Mouse (Mus musculus): ENCODE measurements around the gene Gm28053. TPM values are rescaled to one million over a fixed set of nuclear protein-coding genes. Genes with fewer than 3 reads are reported as not detected.

Gm28053 gene
- polyA plus RNA-seq, 1 experiment from 2014 or later, result 1.1 TPM

DNA sequence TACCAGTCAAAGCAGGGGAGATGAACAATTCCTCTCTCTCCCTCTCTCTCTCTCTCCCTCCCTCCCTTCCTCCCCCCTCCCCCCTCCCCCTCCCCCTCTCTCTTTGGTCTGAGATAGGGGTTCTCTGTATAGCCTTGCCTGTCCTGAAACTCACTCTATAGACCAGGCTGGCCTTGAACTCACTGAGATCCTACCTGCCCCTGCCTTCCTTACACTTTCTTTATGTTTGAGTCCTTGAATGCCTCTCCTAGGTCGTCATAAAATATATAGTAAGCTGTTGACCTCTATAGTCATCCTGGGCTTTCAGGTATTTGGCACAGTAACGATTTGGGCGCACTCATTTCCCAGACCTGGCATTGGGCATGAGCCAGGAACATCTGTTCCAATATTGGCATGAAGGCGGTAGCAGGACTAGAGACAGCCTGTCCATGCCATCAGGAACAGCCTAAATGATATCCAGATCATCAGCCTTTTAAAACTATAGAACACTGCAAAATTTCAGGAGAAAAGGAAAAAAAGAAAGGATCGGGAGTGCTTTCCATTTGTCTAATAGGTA is 41.5 kb upstream of the Gm28053 start:
- Histone ChIP-seq H3K27ac (ENCODE audit: low read depth) (peak overlapping the region; percentile 73; the same call in 1 of the 2 replicates), H3K4me3 (ENCODE audit: low read depth, low read length) (peak overlapping the region; percentile 57), H3K36me3 (replicated peaks; ENCODE audit: insufficient read depth, low read length) (no peaks in the 10 kb centered on the region; the same call in 1 of the 2 replicates), H3K4me2 (ENCODE audit: low read depth, low read length) (peak overlapping the region; percentile 80), H3K9ac (replicated peaks) (no peak overlapping the region), H3K9me3 (ENCODE audit: low read length) (no peaks in the 10 kb centered on the region), H3K27me3 (ENCODE audit: insufficient read depth, low read length) (no peaks in the 10 kb centered on the region), H3K4me1 (ENCODE audit: insufficient read depth) (peaks cover 15% of the 10 kb centered on the region)
- TF ChIP-seq EP300 (IDR thresholded peaks at IDR 0.05; ENCODE audit: low read depth), result no peak
- no peak for TF ChIP-seq CTCF (IDR thresholded peaks at IDR 0.05; ENCODE audit: low read depth)
- WGBS (ENCODE audit: insufficient replicate concordance), result 72% methylated on average over 5 of the region's 5 CpGs
- ATAC-seq, result no peak
- DNase-seq, result peak; percentile 9

DNA sequence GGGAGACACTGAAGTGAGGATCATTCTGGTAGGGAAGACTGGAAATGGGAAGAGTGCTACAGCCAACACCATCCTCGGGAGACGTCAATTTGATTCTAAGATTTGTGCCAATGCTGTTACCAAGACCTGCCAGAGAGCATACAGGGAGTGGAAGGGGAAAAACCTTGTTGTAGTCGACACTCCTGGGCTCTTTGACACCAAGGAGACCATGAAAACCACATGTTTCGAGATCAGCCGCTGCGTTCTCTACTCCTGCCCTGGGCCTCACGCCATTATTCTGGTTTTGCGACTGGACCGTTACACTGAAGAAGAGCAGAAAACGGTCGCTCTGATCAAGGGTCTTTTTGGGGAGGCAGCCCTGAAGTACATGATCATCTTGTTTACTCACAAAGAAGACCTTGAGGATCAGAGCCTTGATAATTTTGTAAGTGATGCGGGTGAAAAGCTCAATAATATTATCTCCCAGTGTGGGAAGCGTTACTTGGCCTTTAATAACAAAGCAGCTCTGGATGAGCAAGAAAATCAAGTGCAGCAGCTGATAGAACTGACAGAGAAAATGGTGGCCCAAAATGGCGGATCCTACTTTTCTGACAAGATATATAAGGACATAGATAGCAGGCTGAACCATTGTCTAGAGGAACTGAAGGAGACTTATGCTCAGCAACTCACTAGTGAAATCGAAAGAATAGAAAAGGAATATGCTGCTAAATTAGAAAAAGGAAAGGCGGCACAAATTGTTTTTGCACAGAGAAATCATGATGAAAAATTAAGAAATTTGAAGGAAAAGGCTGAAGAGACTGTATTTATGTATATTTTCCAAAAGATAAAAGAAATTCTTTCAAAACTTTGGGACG is 40.7 kb upstream of the Gm28053 start:
- DNase-seq, result peak; percentile 11
- Histone ChIP-seq H3K27me3 (ENCODE audit: insufficient read depth, low read length) (no peaks in the 10 kb centered on the region), H3K9ac (replicated peaks) (no peak overlapping the region), H3K27ac (ENCODE audit: low read depth) (no peak overlapping the region), H3K36me3 (replicated peaks; ENCODE audit: insufficient read depth, low read length) (no peaks in the 10 kb centered on the region; the same call in 1 of the 2 replicates), H3K4me3 (ENCODE audit: low read depth, low read length) (peak overlapping the region; percentile 57; the same call in 1 of the 2 replicates), H3K4me2 (ENCODE audit: low read depth, low read length) (peak overlapping the region; percentile 80; the same call in 1 of the 2 replicates), H3K4me1 (ENCODE audit: insufficient read depth) (peaks cover 15% of the 10 kb centered on the region), H3K9me3 (ENCODE audit: low read length) (no peaks in the 10 kb centered on the region)
- no peak for ATAC-seq
- WGBS (ENCODE audit: insufficient replicate concordance), result 73% methylated on average over 17 of the region's 17 CpGs
- TF ChIP-seq CTCF (IDR thresholded peaks at IDR 0.05; ENCODE audit: low read depth) (no peak), EP300 (IDR thresholded peaks at IDR 0.05; ENCODE audit: low read depth) (no peak)

DNA sequence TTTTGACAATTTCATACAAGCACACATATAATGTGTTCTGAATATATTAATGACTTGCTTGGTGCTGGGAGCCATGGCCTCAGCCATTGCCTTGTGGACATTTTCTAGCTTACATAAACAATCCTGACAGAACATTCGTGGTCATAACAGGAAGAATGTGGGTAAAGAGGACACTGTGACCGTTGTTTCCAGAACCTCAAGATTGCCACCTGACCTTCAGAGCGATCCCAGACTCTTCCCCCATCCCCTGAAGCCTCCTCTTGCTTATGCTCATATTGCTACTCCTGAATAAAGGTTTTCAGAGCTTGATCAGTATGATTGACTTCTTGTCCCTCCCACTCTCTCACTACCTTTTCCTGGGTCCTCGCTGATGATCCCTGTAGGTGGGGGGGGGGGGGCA is 40.0 kb upstream of the Gm28053 start:
- Histone ChIP-seq H3K9ac (replicated peaks) (no peak overlapping the region), H3K4me1 (ENCODE audit: insufficient read depth) (peaks cover 15% of the 10 kb centered on the region), H3K4me2 (ENCODE audit: low read depth, low read length) (no peak overlapping the region), H3K27ac (ENCODE audit: low read depth) (no peak overlapping the region), H3K27me3 (ENCODE audit: insufficient read depth, low read length) (no peaks in the 10 kb centered on the region), H3K36me3 (replicated peaks; ENCODE audit: insufficient read depth, low read length) (no peaks in the 10 kb centered on the region; the same call in 1 of the 2 replicates), H3K4me3 (ENCODE audit: low read depth, low read length) (no peak overlapping the region), H3K9me3 (ENCODE audit: low read length) (no peaks in the 10 kb centered on the region)
- DNase-seq, result peak; percentile 9
- ATAC-seq, result no peak
- 42% methylated on average over 4 of the region's 4 CpGs for WGBS (ENCODE audit: insufficient replicate concordance)
- TF ChIP-seq EP300 (IDR thresholded peaks at IDR 0.05; ENCODE audit: low read depth) (no peak), CTCF (IDR thresholded peaks at IDR 0.05; ENCODE audit: low read depth) (no peak)

DNA sequence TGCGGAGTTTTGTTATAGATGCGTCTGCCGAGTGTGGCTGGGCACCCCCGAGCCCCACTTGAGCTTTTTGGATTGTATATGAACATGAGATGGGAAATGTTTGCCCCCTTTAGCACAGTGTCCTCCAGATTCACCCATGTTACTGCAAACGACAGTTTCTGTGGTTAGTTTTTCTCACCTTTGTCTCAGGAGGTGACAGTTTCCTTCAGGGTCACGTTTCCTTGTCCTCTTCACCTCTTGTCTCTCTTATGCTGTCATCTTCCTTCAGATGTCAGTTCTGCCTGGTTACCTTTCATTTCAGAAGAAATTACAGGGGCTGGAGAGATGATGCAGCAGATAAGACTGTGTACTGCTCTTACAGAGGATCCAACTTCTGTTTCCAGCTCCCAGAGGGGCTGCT is 38.7 kb upstream of the Gm28053 start:
- Histone ChIP-seq H3K4me2 (ENCODE audit: low read depth, low read length) (no peak overlapping the region), H3K36me3 (replicated peaks; ENCODE audit: insufficient read depth, low read length) (no peaks in the 10 kb centered on the region; the same call in 1 of the 2 replicates), H3K27ac (ENCODE audit: low read depth) (no peak overlapping the region), H3K4me3 (ENCODE audit: low read depth, low read length) (no peak overlapping the region), H3K9ac (replicated peaks) (no peak overlapping the region), H3K9me3 (ENCODE audit: low read length) (no peaks in the 10 kb centered on the region), H3K27me3 (ENCODE audit: insufficient read depth, low read length) (no peaks in the 10 kb centered on the region), H3K4me1 (ENCODE audit: insufficient read depth) (peaks cover 21% of the 10 kb centered on the region)
- 75% methylated on average over 6 of the region's 6 CpGs for WGBS (ENCODE audit: insufficient replicate concordance)
- DNase-seq, result no peak
- ATAC-seq, result no peak
- TF ChIP-seq CTCF (IDR thresholded peaks at IDR 0.05; ENCODE audit: low read depth), result no peak
- TF ChIP-seq EP300 (IDR thresholded peaks at IDR 0.05; ENCODE audit: low read depth), result no peak

DNA sequence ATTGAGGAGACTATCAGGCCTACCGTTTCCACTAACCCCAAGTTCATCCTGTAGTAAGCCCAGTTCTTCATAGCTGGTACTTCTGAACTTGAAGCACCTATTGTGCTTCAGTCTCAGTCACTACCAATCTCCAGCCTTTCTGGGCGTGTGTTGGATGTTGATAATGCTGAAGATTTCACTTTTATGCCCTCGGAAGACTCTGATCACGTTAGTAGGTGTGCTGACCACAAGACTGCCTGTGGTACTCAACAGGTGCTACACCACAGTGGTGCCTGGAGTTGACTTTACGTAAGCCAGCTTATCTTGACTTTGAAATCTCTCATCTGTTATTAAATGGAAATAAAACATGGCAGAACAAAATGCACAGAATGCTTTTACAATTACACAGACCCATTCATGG is 38.0 kb upstream of the Gm28053 start:
- Histone ChIP-seq H3K36me3 (replicated peaks; ENCODE audit: insufficient read depth, low read length) (no peaks in the 10 kb centered on the region; the same call in 1 of the 2 replicates), H3K27ac (ENCODE audit: low read depth) (no peak overlapping the region), H3K4me3 (ENCODE audit: low read depth, low read length) (no peak overlapping the region), H3K9ac (replicated peaks) (no peak overlapping the region), H3K9me3 (ENCODE audit: low read length) (no peaks in the 10 kb centered on the region), H3K4me1 (ENCODE audit: insufficient read depth) (peaks cover 18% of the 10 kb centered on the region), H3K4me2 (ENCODE audit: low read depth, low read length) (no peak overlapping the region), H3K27me3 (ENCODE audit: insufficient read depth, low read length) (no peaks in the 10 kb centered on the region)
- DNase-seq (peak; percentile 3), ATAC-seq (no peak)
- WGBS (ENCODE audit: insufficient replicate concordance), result 70% methylated on average over 5 of the region's 5 CpGs
- TF ChIP-seq CTCF (IDR thresholded peaks at IDR 0.05; ENCODE audit: low read depth) (no peak), EP300 (IDR thresholded peaks at IDR 0.05; ENCODE audit: low read depth) (no peak)

DNA sequence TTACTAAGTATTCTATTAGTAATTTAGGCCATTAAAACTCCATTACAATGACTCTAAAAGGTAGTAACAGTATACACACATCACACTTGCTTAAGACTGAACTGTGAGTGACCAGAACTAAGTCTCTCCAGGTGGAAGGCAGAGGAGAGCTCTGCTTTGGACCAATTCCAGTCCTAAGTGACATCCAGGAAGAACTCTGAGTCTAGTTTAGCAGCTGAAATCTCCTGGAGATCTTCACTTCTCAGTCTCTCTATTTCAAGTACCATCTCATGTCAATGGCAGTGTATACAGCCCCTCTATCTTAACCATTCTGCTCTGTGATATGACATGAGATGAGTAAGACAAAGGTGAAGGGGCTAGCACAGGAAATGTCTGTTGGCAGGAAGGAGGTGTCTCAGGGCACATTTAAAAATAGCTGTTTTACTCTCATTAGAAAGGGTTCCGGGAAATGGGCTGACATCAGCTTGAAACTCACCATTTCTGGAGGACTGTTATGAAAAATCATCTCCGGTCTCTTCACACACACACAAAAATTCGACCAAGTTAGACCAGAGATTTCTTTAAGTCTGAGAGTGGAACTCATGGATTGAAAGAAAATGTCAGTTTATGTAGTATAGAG is 36.8 kb upstream of the Gm28053 start:
- Histone ChIP-seq H3K36me3 (replicated peaks; ENCODE audit: insufficient read depth, low read length) (no peaks in the 10 kb centered on the region; the same call in 1 of the 2 replicates), H3K4me1 (ENCODE audit: insufficient read depth) (peaks cover 18% of the 10 kb centered on the region), H3K9ac (replicated peaks) (no peak overlapping the region), H3K27me3 (ENCODE audit: insufficient read depth, low read length) (no peaks in the 10 kb centered on the region), H3K4me3 (ENCODE audit: low read depth, low read length) (no peak overlapping the region), H3K27ac (ENCODE audit: low read depth) (0 out of 2 replicates have a peak overlapping the region, but pooled peaks have one; percentile 55), H3K9me3 (ENCODE audit: low read length) (no peaks in the 10 kb centered on the region), H3K4me2 (ENCODE audit: low read depth, low read length) (no peak overlapping the region)
- DNase-seq (peak; percentile 6), ATAC-seq (0 out of 2 replicates have a peak, but pooled peaks have one; percentile 19)
- TF ChIP-seq EP300 (IDR thresholded peaks at IDR 0.05; ENCODE audit: low read depth), result peak; percentile 35; the same call in 1 of the 2 replicates
- no peak for TF ChIP-seq CTCF (IDR thresholded peaks at IDR 0.05; ENCODE audit: low read depth)
- 26% methylated on average over 3 of the region's 3 CpGs for WGBS (ENCODE audit: insufficient replicate concordance)

All from liver, postnatal 0 days (tissue).